Mouse (Mus musculus) forebrain, embryonic 15.5 days (tissue): Measurements from ENCODE around the gene Dnph1. TPM values are rescaled to one million over a fixed set of nuclear protein-coding genes. Genes with fewer than 3 reads are reported as not detected.
A peak's percentile ranks its signal among the peaks of the same experiment; 100 is the strongest.

Source experiments
- ATAC-seq: fragments of 200-750 bp; cut with Nextera tagmentation; replicated peaks from 2 replicates; pipeline ENCODE4 v1.8.0; 2017; ENCODE audit warnings: mild to moderate bottlenecking, moderate TSS enrichment, moderate library complexity
- H3K27ac ChIP-seq: fragments of 300-500 bp; sonication (generic); replicated peaks from 2 replicates; pipeline ENCODE4 v1.5.1; 2015; ENCODE audit warnings: mild to moderate bottlenecking, inconsistent platforms
- H3K27me3 ChIP-seq: fragments of 300-500 bp; sonication (generic); 2 replicates; pipeline ENCODE4 v1.6.1; 2015; ENCODE audit warnings: inconsistent platforms
- H3K36me3 ChIP-seq: fragments of 300-500 bp; sonication (generic); 2 replicates; pipeline ENCODE4 v1.6.1; 2015; ENCODE audit warnings: mild to moderate bottlenecking, inconsistent platforms
- H3K4me1 ChIP-seq: fragments of 300-500 bp; sonication (generic); 2 replicates; pipeline ENCODE4 v1.6.1; 2015; ENCODE audit warnings: inconsistent platforms
- H3K4me2 ChIP-seq: fragments of 300-500 bp; sonication (generic); replicated peaks from 2 replicates; pipeline ENCODE4 v1.6.1; 2015; ENCODE audit warnings: mild to moderate bottlenecking, inconsistent platforms
- H3K4me3 ChIP-seq: fragments of 300-500 bp; sonication (generic); 2 replicates; pipeline ENCODE4 v1.5.1; 2015; ENCODE audit warnings: mild to moderate bottlenecking, inconsistent platforms
- H3K9ac ChIP-seq: fragments of 300-500 bp; sonication (generic); replicated peaks from 2 replicates; pipeline ENCODE4 v1.6.1; 2015; ENCODE audit warnings: mild to moderate bottlenecking, inconsistent platforms
- H3K9me3 ChIP-seq: fragments of 300-500 bp; sonication (generic); 2 replicates; pipeline ENCODE4 v1.6.1; 2016; ENCODE audit warnings: inconsistent platforms
- WGBS: fragments of 180-500 bp; shearing (Covaris S2); methylation state at CpG from one replicate; pipeline ENCODE4 v1.1.7; 2015; ENCODE audit warnings: mixed read lengths; 5-methylcytosine and 5-hydroxymethylcytosine counted together
- polyA plus RNA-seq: library from polyadenylated mRNA; unstranded; fragments of >200 nt; fragmentation: Nextera tagmentation; extraction: Ambion mirVana; gene quantifications from 2 replicates; pipeline ENCODE4 v1.2.1, GENCODE M21; 2015

The Dnph1 gene
- polyA plus RNA-seq, result 32.1 and 33.3 TPM in 2 replicates

DNA sequence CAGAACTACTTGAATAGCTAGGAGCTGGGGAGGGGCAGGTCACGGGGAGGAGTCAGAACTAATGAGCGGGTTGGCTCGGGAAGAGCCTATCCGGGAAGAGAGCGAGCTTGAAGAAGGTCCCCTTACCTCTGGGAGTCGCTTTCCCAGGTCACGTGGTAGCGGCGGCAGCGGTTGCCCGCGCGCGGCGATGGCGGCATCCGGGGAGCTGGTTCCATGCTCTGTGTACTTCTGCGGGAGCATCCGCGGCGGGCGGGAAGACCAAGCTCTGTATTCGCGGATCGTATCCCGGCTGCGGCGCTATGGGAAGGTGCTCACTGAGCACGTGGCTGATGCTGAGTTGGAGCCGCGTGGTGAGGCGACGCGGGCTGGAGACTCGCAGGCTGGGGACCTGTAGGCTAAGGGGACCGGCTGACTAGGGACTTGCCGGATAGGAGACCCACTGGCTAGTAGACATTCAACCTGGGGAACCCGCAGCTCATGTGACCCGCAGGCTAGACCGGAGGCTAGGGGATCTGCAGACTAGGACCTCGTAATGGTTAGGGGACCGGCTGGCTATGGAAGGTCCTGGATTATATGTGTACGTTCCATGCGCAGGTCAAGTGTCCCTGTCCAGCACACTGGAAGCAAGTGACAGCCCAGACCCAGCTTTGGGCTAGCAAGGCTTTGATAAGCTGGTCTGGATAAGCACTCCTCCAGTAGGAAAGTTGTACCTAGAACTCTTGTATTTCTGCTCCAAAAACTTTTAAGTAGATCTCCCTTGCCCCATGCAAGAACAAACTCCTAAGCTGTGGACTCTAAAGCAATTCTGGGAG, at the start of gene Dnph1:
Dnph1 (plus strand) TSS at position 89 of the 812 bp plus-strand sequence.
- Histone ChIP-seq H3K36me3 (no peaks in the 10 kb centered on the region), H3K27ac (no peak within 1 kb of the TSS), H3K4me3 (peak within 1 kb of the TSS; percentile 49), H3K9me3 (no peaks in the 10 kb centered on the region), H3K4me2 (peak within 1 kb of the TSS; percentile 86), H3K9ac (peak within 1 kb of the TSS; percentile 61), H3K27me3 (0 out of 2 replicates have a peak, but pooled peaks cover 9% of the 10 kb centered on the region), H3K4me1 (peaks cover 8% of the 10 kb centered on the region)
- peak; percentile 97 for ATAC-seq
- WGBS, result 1% methylated on average over 44 of the region's 44 CpGs

DNA sequence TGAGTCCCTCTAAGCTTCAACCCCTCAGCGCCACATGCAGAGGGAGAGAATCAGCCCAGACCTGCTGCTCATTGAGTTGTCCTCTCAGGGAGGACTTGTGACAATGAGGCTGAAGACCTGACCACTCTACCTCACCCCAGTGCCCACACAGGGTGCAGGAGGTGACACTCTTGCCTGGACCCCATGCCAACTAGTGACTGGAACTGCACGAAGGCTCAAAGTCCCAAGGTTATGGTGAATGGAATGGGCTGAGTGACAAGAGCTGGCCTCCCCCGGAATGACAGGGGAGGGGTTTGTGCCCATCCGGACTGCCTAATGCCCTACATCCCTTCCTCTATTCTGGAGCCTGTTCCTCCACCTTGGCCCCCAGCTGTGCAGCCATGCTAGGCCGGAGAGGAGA, 43.8 kb upstream of the Dnph1 start:
- Histone ChIP-seq H3K4me1 (peaks cover 27% of the 10 kb centered on the region), H3K9ac (no peak overlapping the region), H3K4me3 (no peak overlapping the region), H3K27me3 (no peaks in the 10 kb centered on the region), H3K9me3 (no peaks in the 10 kb centered on the region), H3K4me2 (no peak overlapping the region), H3K36me3 (0 out of 2 replicates have a peak, but pooled peaks cover 2% of the 10 kb centered on the region), H3K27ac (no peak overlapping the region)
- no peak for ATAC-seq
- 32% methylated on average over 5 of the region's 5 CpGs for WGBS

DNA sequence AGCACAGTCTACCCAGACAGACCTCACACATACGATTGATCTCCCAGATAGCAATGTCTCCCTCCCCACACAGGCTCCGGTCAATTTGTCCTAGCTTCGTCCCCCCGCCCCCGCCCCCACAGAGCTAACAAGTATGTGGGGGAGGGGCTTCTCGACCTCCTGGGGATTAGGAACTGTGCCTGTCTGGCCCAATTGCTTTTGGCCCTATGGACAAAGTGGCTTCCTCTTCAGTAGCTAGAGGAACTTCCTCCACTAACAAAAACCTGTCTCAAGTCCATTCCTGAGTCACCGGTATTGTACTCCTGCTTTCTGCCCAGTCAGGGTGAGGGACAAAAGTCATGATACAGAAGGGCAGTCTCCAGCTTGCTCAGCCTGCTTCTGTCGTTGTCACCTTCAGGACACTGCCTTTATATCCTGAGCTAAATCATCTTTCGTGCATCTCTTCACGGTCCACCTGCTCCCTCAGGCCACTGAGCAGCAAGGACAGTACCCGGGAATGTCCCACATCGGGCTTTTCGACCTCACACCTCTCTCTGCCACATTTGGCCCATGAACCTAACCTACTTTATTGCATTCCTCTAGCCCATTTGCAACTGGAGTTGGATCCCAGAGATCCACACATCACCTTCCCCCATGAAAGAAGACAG, 43.1 kb upstream of the Dnph1 start:
- Histone ChIP-seq H3K36me3 (0 out of 2 replicates have a peak, but pooled peaks cover 2% of the 10 kb centered on the region), H3K4me3 (peak overlapping the region; percentile 36; the same call in 1 of the 2 replicates), H3K9ac (peak overlapping the region; percentile 45; the same call in 1 of the 2 replicates), H3K9me3 (no peaks in the 10 kb centered on the region), H3K4me1 (peaks cover 27% of the 10 kb centered on the region), H3K4me2 (peak overlapping the region; percentile 68), H3K27me3 (no peaks in the 10 kb centered on the region), H3K27ac (no peak overlapping the region)
- WGBS, result 12% methylated on average over 13 of the region's 13 CpGs
- no peak for ATAC-seq

DNA sequence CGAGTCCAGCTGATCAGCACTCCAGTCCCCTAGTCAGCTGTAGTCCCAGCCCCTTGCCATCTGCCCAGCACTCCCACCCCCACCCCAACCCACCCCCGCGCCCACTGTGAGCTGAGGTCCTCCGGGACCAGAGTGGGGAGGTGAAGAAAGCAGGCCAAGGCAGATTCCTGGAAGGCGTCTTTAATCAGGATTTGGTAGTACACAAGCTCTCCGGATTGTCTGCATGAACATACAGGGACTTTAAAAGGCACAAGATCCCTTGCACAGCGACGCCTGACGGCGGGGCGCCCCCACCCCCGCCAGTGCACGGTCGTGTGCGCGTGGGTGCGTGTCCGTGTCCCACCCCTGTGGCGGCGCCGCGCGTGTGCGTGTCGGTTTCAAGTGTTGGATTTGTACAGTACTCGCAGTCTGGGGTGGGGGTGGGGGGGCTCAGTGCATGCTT, 42.5 kb upstream of the Dnph1 start:
- Histone ChIP-seq H3K4me2 (peak overlapping the region; percentile 68), H3K4me1 (peaks cover 27% of the 10 kb centered on the region), H3K27me3 (no peaks in the 10 kb centered on the region), H3K4me3 (peak overlapping the region; percentile 36), H3K9me3 (no peaks in the 10 kb centered on the region), H3K36me3 (0 out of 2 replicates have a peak, but pooled peaks cover 2% of the 10 kb centered on the region), H3K27ac (no peak overlapping the region), H3K9ac (peak overlapping the region; percentile 45)
- ATAC-seq, result peak; percentile 40
- WGBS, result 3% methylated on average over 26 of the region's 26 CpGs

DNA sequence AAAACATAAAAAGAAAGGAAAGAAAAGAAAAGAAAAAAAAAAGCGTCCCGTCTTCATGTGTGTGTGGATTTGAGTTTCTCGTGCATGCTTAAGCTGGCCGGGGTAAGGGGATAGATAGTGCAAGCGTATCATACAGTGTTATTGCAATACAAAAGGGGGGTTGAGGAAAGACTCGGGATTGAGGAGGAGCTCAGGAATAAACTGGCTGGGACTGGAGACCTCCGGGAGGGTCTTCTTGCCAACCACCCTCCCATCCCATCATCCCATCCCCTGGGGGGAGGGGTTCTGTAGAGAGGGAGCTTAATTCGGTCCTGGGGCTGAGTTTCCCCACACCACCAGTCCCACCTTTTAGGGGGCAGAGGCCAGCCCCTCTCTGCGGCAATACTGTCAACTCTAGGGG, 42.0 kb upstream of the Dnph1 start:
- no peak overlapping the region for H3K27ac ChIP-seq
- peaks cover 27% of the 10 kb centered on the region for H3K4me1 ChIP-seq
- H3K9me3 ChIP-seq, result no peaks in the 10 kb centered on the region
- H3K9ac ChIP-seq, result peak overlapping the region; percentile 45; the same call in 1 of the 2 replicates
- H3K4me2 ChIP-seq, result peak overlapping the region; percentile 68
- H3K36me3 ChIP-seq, result 0 out of 2 replicates have a peak, but pooled peaks cover 5% of the 10 kb centered on the region
- 2% methylated on average over 9 of the region's 9 CpGs for WGBS
- peak overlapping the region; percentile 36 for H3K4me3 ChIP-seq
- no peaks in the 10 kb centered on the region for H3K27me3 ChIP-seq
- peak; percentile 51 for ATAC-seq

DNA sequence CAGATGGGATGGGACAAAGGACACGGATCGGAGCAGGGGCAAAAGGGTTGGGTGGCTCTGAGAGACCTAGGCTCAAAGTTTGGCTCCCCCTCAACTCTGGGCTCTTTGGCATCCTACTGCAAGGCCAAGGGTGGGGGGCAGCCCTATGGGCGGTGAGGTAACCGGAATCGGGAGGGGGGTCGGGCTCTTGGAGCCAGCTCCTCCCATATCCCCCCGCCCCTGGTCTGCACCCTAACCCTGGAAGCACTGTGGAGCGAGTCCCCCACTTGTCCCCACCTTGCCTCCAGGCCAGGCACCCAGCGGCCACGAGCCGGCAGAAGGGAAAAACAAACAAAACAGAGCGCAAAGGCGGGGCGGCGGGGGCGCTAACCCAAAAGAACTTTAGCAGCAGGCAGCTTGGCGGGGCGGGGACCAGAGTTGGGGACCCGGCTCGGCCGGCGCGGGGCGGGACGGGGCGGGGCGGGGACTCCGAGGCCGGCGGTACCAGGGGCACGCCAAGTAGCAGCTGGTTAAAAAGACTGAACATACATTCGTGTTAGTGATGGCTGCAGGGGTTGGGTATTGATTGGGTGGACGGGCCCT, 41.3 kb upstream of the Dnph1 start:
- Histone ChIP-seq H3K4me1 (peaks cover 27% of the 10 kb centered on the region), H3K27me3 (no peaks in the 10 kb centered on the region), H3K4me2 (peak overlapping the region; percentile 68), H3K4me3 (peak overlapping the region; percentile 36), H3K9ac (peak overlapping the region; percentile 45), H3K9me3 (no peaks in the 10 kb centered on the region), H3K36me3 (peaks cover 10% of the 10 kb centered on the region; the same call in 1 of the 2 replicates), H3K27ac (no peak overlapping the region)
- ATAC-seq, result peak; percentile 61
- WGBS, result 1% methylated on average over 33 of the region's 33 CpGs

DNA sequence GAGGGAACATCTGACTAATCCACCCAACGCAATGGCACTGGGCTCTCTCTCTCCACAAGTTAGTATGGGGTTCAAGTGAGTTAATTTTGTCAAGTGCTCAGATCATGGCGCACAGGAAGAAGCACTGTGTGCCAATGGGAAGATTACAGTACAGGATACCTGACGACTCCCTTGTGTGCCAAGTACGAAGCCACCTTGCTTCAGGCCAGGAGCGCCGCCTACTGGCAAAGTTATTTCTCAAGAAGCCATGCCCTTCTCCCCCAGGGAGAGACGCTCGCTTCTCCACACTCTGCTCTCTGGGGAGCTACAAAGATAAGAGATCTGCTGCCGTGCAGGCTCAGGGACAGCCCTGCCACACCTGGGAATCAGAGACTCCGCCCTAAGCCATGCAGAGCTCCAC, 38.7 kb upstream of the Dnph1 start:
- Histone ChIP-seq H3K36me3 (peaks cover 19% of the 10 kb centered on the region; the same call in 1 of the 2 replicates), H3K4me2 (no peak overlapping the region), H3K27me3 (no peaks in the 10 kb centered on the region), H3K27ac (no peak overlapping the region), H3K9me3 (no peaks in the 10 kb centered on the region), H3K4me3 (no peak overlapping the region), H3K9ac (no peak overlapping the region), H3K4me1 (peaks cover 29% of the 10 kb centered on the region)
- WGBS, result 22% methylated on average over 10 of the region's 10 CpGs
- no peak for ATAC-seq

DNA sequence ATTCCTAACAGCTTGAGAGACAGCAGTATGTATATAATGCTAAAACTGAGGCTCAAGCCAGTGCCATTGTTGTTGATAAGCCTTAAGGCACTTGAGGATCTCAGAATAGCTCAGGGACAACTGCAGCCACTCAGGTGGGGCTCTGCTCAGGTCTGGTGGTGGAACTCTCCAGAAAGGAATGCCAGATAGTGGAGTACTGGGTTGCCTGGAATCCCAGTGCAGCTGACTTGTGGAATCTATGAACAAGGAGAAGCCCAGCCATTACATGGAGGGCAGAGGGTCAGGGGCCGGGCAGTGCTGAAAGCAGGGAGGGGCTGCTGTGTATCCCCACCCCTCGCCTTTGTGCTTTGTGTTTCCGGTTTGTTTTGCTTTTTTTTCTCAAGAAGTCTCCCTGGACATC, 38.1 kb upstream of the Dnph1 start:
- Histone ChIP-seq H3K4me3 (no peak overlapping the region), H3K9ac (no peak overlapping the region), H3K27ac (no peak overlapping the region), H3K27me3 (no peaks in the 10 kb centered on the region), H3K36me3 (peaks cover 21% of the 10 kb centered on the region; the same call in 1 of the 2 replicates), H3K9me3 (no peaks in the 10 kb centered on the region), H3K4me1 (peaks cover 29% of the 10 kb centered on the region), H3K4me2 (no peak overlapping the region)
- WGBS, result 51% methylated on average over 3 of the region's 3 CpGs
- ATAC-seq, result no peak

DNA sequence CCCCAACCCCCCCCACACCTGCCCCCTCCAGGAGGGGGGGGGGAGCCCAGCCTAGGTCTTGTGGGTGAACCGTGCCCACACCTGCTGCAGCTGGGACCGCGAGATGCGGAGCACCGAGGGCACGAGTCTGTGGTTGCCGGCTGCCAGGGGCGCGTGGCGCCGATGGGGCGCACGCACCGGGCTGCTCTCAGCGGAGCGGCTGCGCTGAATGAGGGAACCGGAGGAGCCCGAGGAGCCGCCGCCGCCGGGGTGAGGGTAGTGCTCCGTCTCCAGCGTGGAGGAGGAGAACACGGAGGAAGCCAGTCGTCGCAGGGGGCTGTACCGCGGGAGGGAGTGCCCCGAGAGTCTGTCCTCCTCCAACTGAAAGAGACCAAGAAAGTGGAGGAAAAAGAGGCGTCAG, 35.8 kb upstream of the Dnph1 start:
- Histone ChIP-seq H3K4me1 (peaks cover 6% of the 10 kb centered on the region), H3K36me3 (peaks cover 30% of the 10 kb centered on the region), H3K9ac (no peak overlapping the region), H3K9me3 (no peaks in the 10 kb centered on the region), H3K27me3 (no peaks in the 10 kb centered on the region), H3K4me3 (no peak overlapping the region), H3K4me2 (no peak overlapping the region), H3K27ac (no peak overlapping the region)
- 11% methylated on average over 32 of the region's 32 CpGs for WGBS
- no peak for ATAC-seq

DNA sequence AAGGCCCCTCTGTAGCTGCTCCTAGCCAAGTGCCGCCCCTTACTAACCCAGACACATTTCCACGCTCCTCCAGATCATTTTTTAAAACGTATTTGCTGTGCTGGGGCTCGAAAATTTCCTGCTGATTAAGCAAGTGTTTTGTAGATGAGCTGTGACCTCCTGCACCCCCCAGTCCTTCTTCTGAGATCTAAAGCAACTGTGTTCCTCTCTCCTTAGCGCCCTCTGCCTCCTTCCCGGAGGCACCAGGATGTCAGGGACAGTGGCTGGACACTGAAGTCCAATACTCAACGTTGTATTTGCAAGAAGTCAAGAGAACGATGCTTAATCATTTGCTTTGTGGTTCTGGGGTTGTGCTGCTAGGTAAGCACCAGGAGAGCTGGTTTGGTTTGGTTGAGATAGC, 35.2 kb upstream of the Dnph1 start:
- no peak for ATAC-seq
- Histone ChIP-seq H3K4me3 (no peak overlapping the region), H3K27me3 (no peaks in the 10 kb centered on the region), H3K4me2 (no peak overlapping the region), H3K9ac (no peak overlapping the region), H3K9me3 (no peaks in the 10 kb centered on the region), H3K27ac (no peak overlapping the region), H3K4me1 (peaks cover 3% of the 10 kb centered on the region; the same call in 1 of the 2 replicates), H3K36me3 (peaks cover 35% of the 10 kb centered on the region)
- WGBS, result 29% methylated on average over 8 of the region's 8 CpGs

DNA sequence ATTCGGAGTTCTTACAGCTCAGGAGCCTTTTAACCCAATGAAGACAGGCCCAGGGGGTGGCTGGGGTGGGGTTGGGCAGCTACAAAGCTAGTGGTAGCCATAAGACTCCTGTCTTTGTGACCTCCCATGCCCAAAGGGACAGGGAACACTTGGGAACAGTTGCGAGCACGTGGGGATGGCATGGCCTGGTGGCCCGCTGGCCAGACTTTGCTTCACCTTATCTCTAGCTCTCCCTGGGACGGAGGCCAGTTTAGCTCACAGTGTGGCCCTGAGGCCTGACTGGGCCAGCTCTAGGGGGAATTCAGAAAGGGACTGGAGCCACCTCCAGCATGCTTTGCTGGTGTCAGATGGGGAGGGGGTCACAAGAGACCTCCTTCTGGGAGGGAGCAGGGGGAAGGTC, 34.3 kb upstream of the Dnph1 start:
- WGBS, result 89% methylated on average over 5 of the region's 5 CpGs
- Histone ChIP-seq H3K27me3 (no peaks in the 10 kb centered on the region), H3K36me3 (peaks cover 44% of the 10 kb centered on the region), H3K4me3 (no peak overlapping the region), H3K4me2 (no peak overlapping the region), H3K4me1 (peaks cover 3% of the 10 kb centered on the region; the same call in 1 of the 2 replicates), H3K9me3 (no peaks in the 10 kb centered on the region), H3K27ac (no peak overlapping the region), H3K9ac (no peak overlapping the region)
- no peak for ATAC-seq

DNA sequence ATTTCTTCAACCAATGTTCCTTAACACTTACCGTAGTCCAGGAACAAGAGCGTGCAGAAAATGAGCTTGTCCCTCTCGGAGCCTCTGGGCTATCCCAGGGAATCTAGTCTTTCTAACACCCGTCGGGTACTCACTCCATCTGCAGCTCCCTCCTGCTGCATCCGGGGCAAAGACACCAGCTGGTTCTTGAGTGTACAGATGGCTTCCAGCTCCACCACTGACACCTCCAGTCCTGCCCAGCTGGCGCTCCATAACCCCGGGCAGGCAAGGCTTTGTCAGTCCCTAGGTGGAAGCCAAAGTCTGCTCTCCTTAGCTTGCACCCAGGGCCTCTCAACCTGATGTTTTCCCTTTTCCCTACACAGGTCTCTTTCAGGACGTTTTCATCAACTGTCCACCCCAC, 28.7 kb upstream of the Dnph1 start:
- no peaks in the 10 kb centered on the region for H3K27me3 ChIP-seq
- H3K4me1 ChIP-seq, result peaks cover 6% of the 10 kb centered on the region; the same call in 1 of the 2 replicates
- H3K27ac ChIP-seq, result peak overlapping the region; percentile 34
- H3K4me3 ChIP-seq, result no peak overlapping the region
- H3K9me3 ChIP-seq, result no peaks in the 10 kb centered on the region
- peak; percentile 45; the same call in 1 of the 2 replicates for ATAC-seq
- no peak overlapping the region for H3K4me2 ChIP-seq
- peaks cover 77% of the 10 kb centered on the region for H3K36me3 ChIP-seq
- WGBS, result 65% methylated on average over 9 of the region's 9 CpGs
- no peak overlapping the region for H3K9ac ChIP-seq
